Mouse (Mus musculus) kidney, postnatal 0 days (tissue): ENCODE measurements at regions not wholly inside any gene's neighbourhood (a gene's known extent, or its start where the extent isn't known, plus 50 kb on each side); places are given as distances from the start of the nearest gene placed in this dataset.
"Not testable (repeated sequence)": the region's sequence is repeated elsewhere in the genome, so short reads cannot be mapped to it uniquely, and the experiment has no call there.

Source experiments
- ATAC-seq: fragments of 200-750 bp; cut with Nextera tagmentation; replicated peaks from 2 replicates; pipeline ENCODE4 v1.8.0; 2017; ENCODE audit warnings: low read depth, moderate number of reproducible peaks, moderate TSS enrichment, moderate library complexity; ENCODE audit not compliant: low FRiP score
- DNase-seq: peaks from one replicate; pipeline ENCODE4 v3.0.0-alpha.2; 2016; ENCODE audit warnings: low spot score
- H3K27ac ChIP-seq: fragments of 300-500 bp; sonication (generic); 2 replicates; pipeline ENCODE4 v1.5.1; 2014; ENCODE audit warnings: mild to moderate bottlenecking
- H3K27me3 ChIP-seq: fragments of 300-500 bp; sonication (generic); 2 replicates; pipeline ENCODE4 v1.6.1; 2014; ENCODE audit warnings: low read length, mixed read lengths; ENCODE audit not compliant: insufficient read depth
- H3K36me3 ChIP-seq: fragments of 300-500 bp; sonication (generic); 2 replicates; pipeline ENCODE4 v1.6.1; 2014; ENCODE audit warnings: low read length, mixed read lengths; ENCODE audit not compliant: insufficient read depth
- H3K4me1 ChIP-seq: fragments of 300-500 bp; sonication (generic); replicated peaks from 2 replicates; pipeline ENCODE4 v1.6.1; 2014; ENCODE audit warnings: antibody characterized with exemption, low read length, mixed read lengths; ENCODE audit not compliant: insufficient read depth
- H3K4me2 ChIP-seq: fragments of 300-500 bp; sonication (generic); 2 replicates; pipeline ENCODE4 v1.6.1; 2014; ENCODE audit warnings: mild to moderate bottlenecking, low read length, moderate library complexity, mixed read lengths
- H3K4me3 ChIP-seq: fragments of 300-500 bp; sonication (generic); replicated peaks from 2 replicates; pipeline ENCODE4 v1.5.1; 2014; ENCODE audit warnings: low read depth, low read length
- H3K9ac ChIP-seq: fragments of 300-500 bp; sonication (generic); 2 replicates; pipeline ENCODE4 v1.6.1; 2014; ENCODE audit warnings: low read depth, low read length
- H3K9me3 ChIP-seq: fragments of 300-500 bp; sonication (generic); replicated peaks from 2 replicates; pipeline ENCODE4 v1.6.1; 2016; ENCODE audit warnings: low read length, inconsistent platforms, mixed read lengths
- CTCF ChIP-seq: IDR thresholded peaks from 2 replicates; pipeline ENCODE4 v1.5.1; 2016; ENCODE audit warnings: antibody characterized with exemption, low read depth, mild to moderate bottlenecking, moderate library complexity
- WGBS: fragments of 180-500 bp; shearing (Covaris S2); extraction: QIAGEN DNeasy Blood & Tissue Kit; methylation state at CpG from one replicate; pipeline ENCODE4 v1.1.7; 2014; 5-methylcytosine and 5-hydroxymethylcytosine counted together

GRCm38 (mm10) chr6:67790742-67791141 lies 255.1 kb upstream of the Tacstd2 start:
- Histone ChIP-seq H3K4me1 (no peaks in the 10 kb centered on the region), H3K36me3 (no peaks in the 10 kb centered on the region), H3K4me3 (no peak overlapping the region), H3K27me3 (no peaks in the 10 kb centered on the region), H3K27ac (no peak overlapping the region), H3K4me2 (no peak overlapping the region), H3K9ac (no peak overlapping the region), H3K9me3 (no peaks in the 10 kb centered on the region)
- WGBS: 85% methylated on average over 1 of the region's 1 CpGs
- DNase-seq (no peak), ATAC-seq (no peak)
- TF ChIP-seq CTCF: no peak

GRCm38 (mm10) chr6:67787091-67787765 lies 251.6 kb upstream of the Tacstd2 start:
- no peak overlapping the region for H3K4me2 ChIP-seq
- no peak overlapping the region for H3K27ac ChIP-seq
- no peaks in the 10 kb centered on the region for H3K4me1 ChIP-seq
- no peaks in the 10 kb centered on the region for H3K36me3 ChIP-seq
- DNase-seq: no peak
- WGBS: 80% methylated on average over 7 of the region's 7 CpGs
- no peak for TF ChIP-seq CTCF
- H3K9me3 ChIP-seq: no peaks in the 10 kb centered on the region
- H3K9ac ChIP-seq: no peak overlapping the region
- H3K27me3 ChIP-seq: no peaks in the 10 kb centered on the region
- no peak overlapping the region for H3K4me3 ChIP-seq
- ATAC-seq: no peak

GRCm38 (mm10) chr6:67778883-67779282 lies 243.3 kb upstream of the Tacstd2 start:
- no peak for DNase-seq
- no peak overlapping the region for H3K4me2 ChIP-seq
- H3K4me1 ChIP-seq: no peaks in the 10 kb centered on the region
- no peaks in the 10 kb centered on the region for H3K27me3 ChIP-seq
- H3K36me3 ChIP-seq: no peaks in the 10 kb centered on the region
- ATAC-seq: no peak
- no peak overlapping the region for H3K27ac ChIP-seq
- WGBS: 82% methylated on average over 4 of the region's 4 CpGs
- no peaks in the 10 kb centered on the region for H3K9me3 ChIP-seq
- H3K9ac ChIP-seq: no peak overlapping the region
- no peak overlapping the region for H3K4me3 ChIP-seq
- no peak for TF ChIP-seq CTCF

- TF ChIP-seq CTCF: peak; percentile 50
- H3K4me2 ChIP-seq, ATAC-seq, H3K27me3 ChIP-seq, H3K4me1 ChIP-seq, H3K9me3 ChIP-seq, H3K36me3 ChIP-seq, H3K4me3 ChIP-seq, H3K27ac ChIP-seq, DNase-seq, H3K9ac ChIP-seq: not testable (repeated sequence)
- 89% methylated on average over 1 of the region's 1 CpGs for whole genome bisulfite sequencing
Measured at GRCm38 (mm10) chr6:67754102-67754501, 218.5 kb upstream of the Tacstd2 start.

- DNase-seq (peak; percentile 0), ATAC-seq (no peak)
- WGBS: 70% methylated on average over 1 of the region's 1 CpGs
Measured at GRCm38 (mm10) chr6:67725611-67726010, 190.0 kb upstream of the Tacstd2 start.

GRCm38 (mm10) chr6:67698952-67699351 lies 163.4 kb upstream of the Tacstd2 start:
- not testable (repeated sequence) for ATAC-seq, H3K36me3 ChIP-seq, H3K4me1 ChIP-seq, H3K27me3 ChIP-seq, H3K9ac ChIP-seq, H3K27ac ChIP-seq, H3K4me3 ChIP-seq, DNase-seq, H3K4me2 ChIP-seq, H3K9me3 ChIP-seq
- peak; percentile 44 for TF ChIP-seq CTCF
- 19% methylated on average over 5 of the region's 7 CpGs for WGBS

More at GRCm38 (mm10) chr6:67725611-67726010, 190.0 kb upstream of the Tacstd2 start:
- Histone ChIP-seq H3K9ac (no peak overlapping the region), H3K27ac (no peak overlapping the region), H3K4me3 (no peak overlapping the region), H3K4me2 (no peak overlapping the region), H3K36me3 (no peaks in the 10 kb centered on the region), H3K9me3 (no peaks in the 10 kb centered on the region), H3K27me3 (no peaks in the 10 kb centered on the region), H3K4me1 (no peaks in the 10 kb centered on the region)
- no peak for TF ChIP-seq CTCF

DNA sequence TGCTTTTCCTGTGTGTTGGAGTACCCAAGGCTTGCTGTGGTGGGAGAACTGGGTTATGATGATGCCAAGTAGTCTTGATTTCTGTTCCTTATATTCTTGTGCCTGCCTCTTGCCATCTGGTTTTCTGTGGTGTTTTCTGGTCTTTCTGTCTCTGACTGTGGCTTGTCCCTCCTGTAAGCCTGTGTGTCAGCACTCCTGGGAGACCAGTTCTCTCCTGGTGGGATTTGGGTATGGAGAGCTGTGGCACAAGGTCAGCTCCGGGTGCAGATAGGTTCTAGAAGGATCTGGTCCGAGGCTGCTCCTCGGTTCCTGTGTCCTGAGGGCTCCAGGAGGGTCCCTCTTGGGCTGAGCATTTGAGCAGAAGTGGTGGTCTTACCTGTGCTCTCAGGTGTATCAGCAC lies 155.4 kb upstream of the Tacstd2 start:
- not testable (repeated sequence) for H3K9ac ChIP-seq, H3K4me2 ChIP-seq, ATAC-seq, H3K36me3 ChIP-seq, H3K9me3 ChIP-seq, H3K4me1 ChIP-seq, H3K4me3 ChIP-seq, DNase-seq, H3K27me3 ChIP-seq, H3K27ac ChIP-seq
- 62% methylated on average over 3 of the region's 3 CpGs for WGBS

- ATAC-seq, H3K9me3 ChIP-seq, DNase-seq, H3K27me3 ChIP-seq, H3K4me3 ChIP-seq, H3K9ac ChIP-seq, H3K4me2 ChIP-seq, H3K36me3 ChIP-seq, H3K4me1 ChIP-seq, H3K27ac ChIP-seq: not testable (repeated sequence)
- 71% methylated on average over 3 of the region's 3 CpGs for WGBS
Measured at GRCm38 (mm10) chr6:67683105-67683504, 147.5 kb upstream of the Tacstd2 start.

GRCm38 (mm10) chr6:67681641-67682040 lies 146.0 kb upstream of the Tacstd2 start:
- DNase-seq, H3K27ac ChIP-seq, H3K36me3 ChIP-seq, H3K4me2 ChIP-seq, H3K4me1 ChIP-seq, H3K4me3 ChIP-seq, H3K9ac ChIP-seq, ATAC-seq, H3K27me3 ChIP-seq, H3K9me3 ChIP-seq: not testable (repeated sequence)
- WGBS: 37% methylated on average over 10 of the region's 10 CpGs
